Mouse (Mus musculus): ENCODE measurements around the gene Pex11g. TPM values are rescaled to one million over a fixed set of nuclear protein-coding genes. Genes with fewer than 3 reads are reported as not detected.

Gene Pex11g
- polyA plus RNA-seq, 1 experiment: 12.6 TPM

DNA sequence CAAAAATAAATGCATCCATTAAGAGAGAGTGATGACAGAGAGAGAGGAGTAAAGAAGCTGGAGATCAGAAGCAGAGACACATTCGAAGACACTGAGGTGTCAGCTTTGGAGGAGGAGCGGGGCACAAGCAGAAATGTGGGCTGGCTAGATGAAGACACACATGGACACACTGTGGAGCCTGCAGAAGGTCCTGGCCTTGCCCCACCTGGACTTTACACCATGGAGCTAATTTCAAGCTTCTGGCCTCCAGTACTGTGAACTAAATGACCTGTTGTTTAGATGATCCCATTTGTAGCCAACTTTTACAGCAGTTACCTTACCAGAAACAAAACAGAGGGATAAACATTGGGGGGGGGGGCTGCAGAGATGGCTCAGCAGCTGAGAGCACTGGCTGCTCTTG, 4.2 kb downstream of the Pex11g start:
- Histone ChIP-seq H3K4me3 (ENCODE audit: insufficient read depth, low read depth, low read length) (no peak overlapping the region), H3K4me1 (ENCODE audit: control insufficient read depth, insufficient read depth, insufficient read length, low read length) (peaks cover 2% of the 10 kb centered on the region; the same call in 1 of the 2 replicates), H3K27ac (replicated peaks; ENCODE audit: low read depth, low read length) (no peak overlapping the region)

DNA sequence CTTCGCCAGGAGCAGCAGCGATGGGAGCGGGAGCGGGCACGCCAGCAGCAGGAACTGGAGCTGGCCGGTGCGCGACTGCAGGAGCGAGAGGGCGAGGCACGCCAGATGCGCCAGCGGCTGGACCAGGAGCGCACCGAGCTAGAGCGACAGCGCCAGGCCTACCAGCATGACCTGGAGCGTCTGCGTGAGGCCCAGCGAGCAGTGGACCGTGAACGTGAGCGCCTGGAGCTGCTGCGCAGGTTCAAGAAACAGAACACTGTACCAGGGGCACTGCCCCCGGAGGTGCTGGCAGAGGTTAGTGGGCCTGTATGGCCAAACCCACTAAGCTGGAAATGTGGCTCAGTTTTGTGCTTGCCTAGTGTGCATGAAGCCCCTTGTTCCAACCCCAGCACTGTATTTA, 15.5 kb downstream of the Pex11g start:
- Histone ChIP-seq H3K27ac (replicated peaks; ENCODE audit: low read depth, low read length) (no peak overlapping the region), H3K4me1 (ENCODE audit: control insufficient read depth, insufficient read depth, insufficient read length, low read length) (no peaks in the 10 kb centered on the region)

DNA sequence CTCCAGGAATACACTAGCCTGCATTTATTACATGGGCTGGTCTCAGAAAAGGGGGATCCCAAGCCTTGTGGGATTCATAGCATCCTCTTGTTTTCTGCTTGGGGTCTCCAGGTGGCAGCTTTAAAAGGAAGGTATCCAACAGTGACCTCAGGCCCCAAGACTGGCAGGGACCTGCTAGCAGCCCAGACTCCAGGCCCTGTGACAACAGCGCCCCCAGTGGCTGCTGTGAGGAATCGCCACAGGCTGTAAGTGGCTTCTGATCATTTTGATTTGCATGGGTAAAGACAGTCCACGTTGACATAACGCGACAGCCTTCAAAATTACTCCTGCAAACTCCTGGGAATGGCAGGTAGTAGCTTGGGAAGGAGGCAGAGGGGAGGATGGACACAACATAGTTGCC, 16.8 kb downstream of the Pex11g start:
- Histone ChIP-seq H3K27ac (replicated peaks; ENCODE audit: low read depth, low read length) (no peak overlapping the region), H3K4me3 (ENCODE audit: insufficient read depth, low read depth, low read length) (no peak overlapping the region), H3K4me1 (ENCODE audit: control insufficient read depth, insufficient read depth, insufficient read length, low read length) (no peaks in the 10 kb centered on the region)

More for the DNA sequence above, 15.5 kb downstream of the Pex11g start:
- no peak overlapping the region for H3K4me3 ChIP-seq (ENCODE audit: insufficient read depth, low read depth, low read length)

DNA sequence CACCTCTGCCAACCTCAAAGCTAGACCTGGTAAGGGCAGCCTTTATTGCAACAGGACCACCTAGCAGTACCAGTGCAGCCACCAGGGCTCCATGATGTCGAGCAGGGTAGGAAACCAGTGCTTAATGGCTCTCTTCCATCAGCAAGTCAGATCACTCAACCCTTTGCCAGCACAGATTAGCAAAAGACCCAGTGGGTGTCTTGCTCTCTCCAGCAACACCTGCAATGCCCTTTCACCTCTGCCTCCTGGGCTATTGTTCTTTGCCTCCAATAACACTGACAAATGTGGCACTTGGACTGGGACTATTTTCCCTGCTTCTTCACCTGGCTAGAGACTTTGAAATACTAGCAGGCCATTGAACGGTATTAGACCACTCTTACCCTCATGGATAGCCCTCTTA, 18.3 kb downstream of the Pex11g start:
- no peaks in the 10 kb centered on the region for H3K4me1 ChIP-seq (ENCODE audit: control insufficient read depth, insufficient read depth, insufficient read length, low read length)
- no peak overlapping the region for H3K4me3 ChIP-seq (ENCODE audit: insufficient read depth, low read depth, low read length)
- no peak overlapping the region for H3K27ac ChIP-seq (replicated peaks; ENCODE audit: low read depth, low read length)

DNA sequence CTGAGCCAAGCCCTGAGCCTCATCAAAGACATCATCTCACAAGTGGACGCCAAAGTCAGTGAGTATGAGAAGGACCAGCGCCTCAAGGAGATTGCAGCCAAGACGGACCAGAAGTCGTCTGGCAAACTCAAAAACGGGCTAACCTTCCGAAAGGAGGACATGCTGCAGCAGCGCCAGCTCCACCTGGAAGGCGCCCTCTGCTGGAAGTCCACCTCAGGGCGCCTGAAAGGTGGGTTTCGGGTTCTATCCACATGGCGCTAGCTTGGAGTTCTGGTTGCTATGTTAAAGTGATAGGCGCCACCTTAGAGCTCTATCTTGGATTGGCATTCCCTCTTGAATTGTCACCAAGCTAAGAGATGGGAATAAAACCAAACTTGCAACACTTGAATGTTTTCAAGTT, 28.0 kb downstream of the Pex11g start:
- Histone ChIP-seq H3K4me3 (ENCODE audit: insufficient read depth, low read depth, low read length) (no peak overlapping the region), H3K27ac (replicated peaks; ENCODE audit: low read depth, low read length) (no peak overlapping the region), H3K4me1 (ENCODE audit: control insufficient read depth, insufficient read depth, insufficient read length, low read length) (no peaks in the 10 kb centered on the region)

DNA sequence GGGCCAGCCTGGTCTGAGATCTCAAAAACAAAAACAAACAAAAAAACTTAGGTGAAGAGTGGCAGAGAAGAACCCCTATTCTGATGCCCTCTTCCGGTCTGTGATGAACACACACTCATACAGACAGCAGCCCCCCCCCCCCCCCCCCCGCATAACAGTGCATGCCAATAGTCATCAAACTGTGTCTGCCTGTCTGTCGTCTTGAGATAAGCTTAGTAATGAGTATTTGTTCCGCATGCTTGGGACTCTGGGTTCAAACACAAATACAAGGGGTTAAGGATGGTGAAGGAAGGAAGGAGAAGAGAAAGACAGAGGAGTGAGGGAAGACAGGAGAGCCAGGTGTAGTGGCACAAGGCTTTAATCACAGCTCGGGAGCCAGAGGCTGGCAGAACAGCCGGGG, 31.0 kb downstream of the Pex11g start:
- Histone ChIP-seq H3K4me3 (ENCODE audit: insufficient read depth, low read depth, low read length) (no peak overlapping the region), H3K27ac (replicated peaks; ENCODE audit: low read depth, low read length) (no peak overlapping the region), H3K4me1 (ENCODE audit: control insufficient read depth, insufficient read depth, insufficient read length, low read length) (no peaks in the 10 kb centered on the region)

DNA sequence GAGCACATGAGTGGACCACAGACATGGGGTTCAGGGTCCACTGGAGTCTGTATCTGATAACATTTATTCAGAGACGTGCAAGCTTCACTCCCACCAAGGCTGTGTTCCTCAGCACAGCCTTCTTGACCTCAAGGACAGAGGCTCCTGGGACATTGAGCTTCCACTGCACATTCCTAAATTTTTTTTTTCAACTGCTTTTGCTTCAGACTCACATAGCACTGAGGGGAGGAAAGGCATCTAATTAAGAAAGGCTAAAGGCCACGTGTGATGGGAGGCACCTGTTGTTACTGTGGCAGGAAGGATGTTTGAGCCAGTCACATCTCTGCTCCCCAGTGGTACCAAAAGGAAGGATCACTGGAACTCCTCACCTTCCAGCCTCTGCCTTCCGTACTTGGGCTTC, 36.4 kb downstream of the Pex11g start:
- Histone ChIP-seq H3K4me3 (ENCODE audit: insufficient read depth, low read depth, low read length) (no peak overlapping the region), H3K4me1 (ENCODE audit: control insufficient read depth, insufficient read depth, insufficient read length, low read length) (peaks cover 2% of the 10 kb centered on the region; the same call in 1 of the 2 replicates), H3K27ac (replicated peaks; ENCODE audit: low read depth, low read length) (no peak overlapping the region)

DNA sequence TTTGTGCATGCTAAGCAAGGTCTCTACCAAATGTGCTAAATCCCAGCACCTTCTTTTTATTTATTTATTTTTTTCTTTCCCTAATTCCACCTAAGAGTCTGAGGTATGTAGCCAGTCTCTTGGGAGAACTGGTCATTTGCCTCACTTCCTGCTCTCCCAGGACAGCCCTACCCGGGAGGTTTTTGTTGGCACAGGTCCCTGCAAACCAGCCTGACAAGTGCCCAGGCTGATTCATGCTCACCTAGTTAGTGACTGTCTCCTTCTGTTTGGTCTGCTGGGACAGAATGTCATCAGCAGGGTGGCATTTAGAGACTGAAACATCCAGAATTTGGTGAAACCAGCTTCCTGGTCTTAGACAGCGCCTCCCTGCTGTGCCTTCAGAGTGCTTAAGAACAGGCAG, 37.5 kb downstream of the Pex11g start:
- no peak overlapping the region for H3K4me3 ChIP-seq (ENCODE audit: insufficient read depth, low read depth, low read length)
- H3K4me1 ChIP-seq (ENCODE audit: control insufficient read depth, insufficient read depth, insufficient read length, low read length): peaks cover 4% of the 10 kb centered on the region; the same call in 1 of the 2 replicates
- 0 out of 2 replicates have a peak overlapping the region, but pooled peaks have one; percentile 5 for H3K27ac ChIP-seq (replicated peaks; ENCODE audit: low read depth, low read length)

DNA sequence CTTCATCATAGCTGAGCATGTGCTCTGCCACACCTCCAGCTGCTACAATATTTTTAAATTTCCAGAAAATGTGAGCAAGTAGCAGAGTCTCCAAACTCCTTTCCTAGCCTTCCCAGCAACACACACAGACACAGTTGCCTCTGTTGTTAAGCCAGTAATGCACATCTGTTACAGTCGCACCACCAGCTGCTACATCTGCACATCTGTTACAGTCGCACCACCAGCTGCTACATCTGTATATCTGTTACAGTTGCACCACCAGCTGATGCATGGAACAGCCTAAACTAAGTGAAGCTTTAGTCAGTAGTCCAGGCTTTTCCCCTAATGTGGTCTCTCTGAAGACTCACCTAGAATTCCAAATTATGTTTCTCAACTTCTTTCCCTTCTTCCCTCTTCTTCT, 39.1 kb downstream of the Pex11g start:
- no peak overlapping the region for H3K4me3 ChIP-seq (ENCODE audit: insufficient read depth, low read depth, low read length)
- no peak overlapping the region for H3K27ac ChIP-seq (replicated peaks; ENCODE audit: low read depth, low read length)
- peaks cover 4% of the 10 kb centered on the region; the same call in 1 of the 2 replicates for H3K4me1 ChIP-seq (ENCODE audit: control insufficient read depth, insufficient read depth, insufficient read length, low read length)

DNA sequence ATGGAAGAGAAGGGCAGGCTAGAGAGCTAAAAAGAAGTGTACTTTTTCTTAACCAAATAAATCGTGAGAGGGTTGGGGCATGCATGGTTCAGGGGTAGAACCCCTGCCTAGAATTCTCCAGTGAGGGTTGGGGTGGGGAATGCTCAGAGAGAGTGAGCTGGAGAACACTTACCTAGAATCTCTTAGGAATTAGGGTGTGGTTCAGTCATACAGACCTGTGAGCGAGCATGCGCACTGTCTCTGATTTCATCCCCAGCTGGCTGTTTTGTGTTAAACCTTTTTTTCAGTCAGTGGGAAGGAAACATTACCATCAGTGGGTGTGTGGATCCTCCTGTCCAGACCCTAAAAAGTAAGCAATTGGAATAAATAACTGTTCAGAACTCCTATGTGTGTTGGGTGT, 41.3 kb downstream of the Pex11g start:
- peaks cover 4% of the 10 kb centered on the region; the same call in 1 of the 2 replicates for H3K4me1 ChIP-seq (ENCODE audit: control insufficient read depth, insufficient read depth, insufficient read length, low read length)
- H3K4me3 ChIP-seq (ENCODE audit: insufficient read depth, low read depth, low read length): no peak overlapping the region
- H3K27ac ChIP-seq (replicated peaks; ENCODE audit: low read depth, low read length): 0 out of 2 replicates have a peak overlapping the region, but pooled peaks have one; percentile 26

DNA sequence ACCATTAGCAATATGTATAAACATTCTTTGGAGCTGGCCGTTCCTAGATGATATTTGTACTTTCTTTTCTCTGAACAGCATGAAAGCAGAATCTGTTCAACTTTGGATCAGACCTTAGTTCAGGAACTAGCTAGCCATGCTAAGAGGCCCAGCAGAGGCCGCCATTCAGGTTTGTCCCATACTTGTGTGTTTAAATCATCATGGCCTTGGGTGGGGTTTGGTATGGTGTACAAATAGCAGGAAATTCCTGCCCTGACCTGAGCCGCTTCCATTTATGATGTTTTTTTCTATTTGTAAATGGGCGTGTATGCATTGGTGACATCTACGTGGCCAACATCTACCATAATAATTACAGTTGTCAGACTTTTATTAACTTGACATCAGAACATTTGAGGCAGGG, 42.3 kb downstream of the Pex11g start:
- peaks cover 4% of the 10 kb centered on the region; the same call in 1 of the 2 replicates for H3K4me1 ChIP-seq (ENCODE audit: control insufficient read depth, insufficient read depth, insufficient read length, low read length)
- no peak overlapping the region for H3K4me3 ChIP-seq (ENCODE audit: insufficient read depth, low read depth, low read length)
- peak overlapping the region; percentile 96 for H3K27ac ChIP-seq (replicated peaks; ENCODE audit: low read depth, low read length)

DNA sequence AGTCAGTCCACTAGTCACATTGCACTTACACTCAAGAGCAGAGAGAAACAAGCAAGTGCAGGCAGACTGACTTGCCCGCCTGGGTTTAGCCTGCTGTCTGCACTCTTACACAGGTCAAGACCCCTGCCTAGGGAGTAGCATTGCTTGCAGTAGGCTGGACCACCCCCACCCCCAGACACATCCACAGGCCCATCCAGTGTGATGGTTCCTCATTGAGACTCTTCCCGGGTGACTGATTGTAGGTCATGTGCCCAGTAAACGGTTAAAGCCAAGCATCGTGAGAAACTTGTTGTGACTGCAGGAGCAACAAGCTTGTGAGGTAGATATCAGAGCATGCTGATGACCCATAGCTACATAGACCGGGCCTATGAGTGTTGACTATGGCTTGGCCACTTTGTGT, 46.0 kb downstream of the Pex11g start:
- Histone ChIP-seq H3K4me3 (ENCODE audit: insufficient read depth, low read depth, low read length) (no peak overlapping the region), H3K4me1 (ENCODE audit: control insufficient read depth, insufficient read depth, insufficient read length, low read length) (peaks cover 13% of the 10 kb centered on the region), H3K27ac (replicated peaks; ENCODE audit: low read depth, low read length) (no peak overlapping the region)

DNA sequence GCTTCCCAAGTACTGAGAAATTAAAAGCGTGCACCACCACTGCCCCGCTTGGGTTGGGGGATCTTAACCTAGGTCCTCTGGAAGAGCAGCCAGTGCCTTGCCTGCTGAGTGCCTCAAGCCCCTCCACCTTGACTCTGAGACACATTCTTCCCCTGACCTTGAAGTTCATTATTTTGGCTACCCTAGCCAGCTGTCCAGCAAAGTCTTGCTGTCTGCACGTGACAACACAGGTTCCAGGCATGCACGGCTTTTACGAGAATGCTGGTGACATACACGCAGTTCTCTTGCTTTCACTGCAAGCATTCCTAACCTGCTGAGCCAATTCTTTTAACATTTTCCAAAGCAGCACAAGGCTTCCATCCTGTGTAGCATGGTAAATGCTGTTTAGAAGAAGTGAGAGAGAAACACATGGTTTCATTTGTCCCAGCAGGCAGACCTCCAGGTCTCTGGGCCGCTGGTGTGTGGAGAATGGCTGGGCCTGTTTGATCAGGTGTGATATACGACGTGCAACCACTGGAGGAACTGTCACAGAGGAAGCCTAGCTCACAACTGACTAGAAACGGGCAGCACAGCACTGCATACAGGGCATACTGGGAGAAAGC, 47.3 kb downstream of the Pex11g start:
- Histone ChIP-seq H3K27ac (replicated peaks; ENCODE audit: low read depth, low read length) (no peak overlapping the region), H3K4me1 (ENCODE audit: control insufficient read depth, insufficient read depth, insufficient read length, low read length) (peaks cover 10% of the 10 kb centered on the region), H3K4me3 (ENCODE audit: insufficient read depth, low read depth, low read length) (no peak overlapping the region)

DNA sequence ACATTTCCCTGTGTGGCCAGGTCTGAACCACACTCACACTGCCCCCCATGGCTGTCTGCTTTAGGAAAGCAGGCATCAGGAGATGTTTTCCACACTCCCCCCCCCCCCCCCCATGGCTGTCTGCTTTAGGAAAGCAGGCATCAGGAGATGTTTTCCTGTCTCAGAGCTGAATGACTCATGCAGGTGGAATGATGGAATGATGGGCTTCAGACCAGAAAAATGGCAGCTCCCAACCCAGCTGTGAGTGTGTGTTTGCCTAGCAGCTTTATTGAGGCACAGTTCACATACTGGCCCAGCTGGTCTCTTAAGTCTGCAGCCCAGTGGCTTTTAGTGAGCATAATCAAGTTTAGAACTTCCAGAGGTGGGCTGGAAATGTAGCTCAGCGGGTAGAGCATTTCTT, 49.4 kb downstream of the Pex11g start:
- Histone ChIP-seq H3K27ac (replicated peaks; ENCODE audit: low read depth, low read length) (no peak overlapping the region), H3K4me1 (ENCODE audit: control insufficient read depth, insufficient read depth, insufficient read length, low read length) (peaks cover 13% of the 10 kb centered on the region), H3K4me3 (ENCODE audit: insufficient read depth, low read depth, low read length) (no peak overlapping the region)

DNA sequence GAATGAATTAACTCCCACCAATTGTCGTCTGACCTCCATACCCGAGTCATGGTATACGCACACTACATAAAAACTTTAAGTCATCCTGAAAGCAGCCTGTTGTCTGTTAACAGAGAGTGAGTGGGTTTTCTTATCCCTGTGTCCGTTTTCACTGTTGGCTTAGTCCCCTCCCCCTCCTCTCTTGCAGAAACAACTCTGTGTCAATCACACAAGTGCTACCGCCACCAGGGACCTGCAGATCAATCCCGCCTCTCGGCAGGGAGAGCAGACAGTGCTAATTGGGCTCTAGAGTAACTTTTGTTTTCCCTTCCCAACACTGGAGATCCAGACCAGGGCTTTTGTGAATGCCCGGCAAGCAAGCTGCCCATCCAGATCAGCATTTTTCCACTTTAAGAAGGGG, 50.0 kb downstream of the Pex11g start:
- Histone ChIP-seq H3K4me3 (ENCODE audit: insufficient read depth, low read depth, low read length) (no peak overlapping the region), H3K27ac (replicated peaks; ENCODE audit: low read depth, low read length) (no peak overlapping the region), H3K4me1 (ENCODE audit: control insufficient read depth, insufficient read depth, insufficient read length, low read length) (peaks cover 13% of the 10 kb centered on the region)

DNA sequence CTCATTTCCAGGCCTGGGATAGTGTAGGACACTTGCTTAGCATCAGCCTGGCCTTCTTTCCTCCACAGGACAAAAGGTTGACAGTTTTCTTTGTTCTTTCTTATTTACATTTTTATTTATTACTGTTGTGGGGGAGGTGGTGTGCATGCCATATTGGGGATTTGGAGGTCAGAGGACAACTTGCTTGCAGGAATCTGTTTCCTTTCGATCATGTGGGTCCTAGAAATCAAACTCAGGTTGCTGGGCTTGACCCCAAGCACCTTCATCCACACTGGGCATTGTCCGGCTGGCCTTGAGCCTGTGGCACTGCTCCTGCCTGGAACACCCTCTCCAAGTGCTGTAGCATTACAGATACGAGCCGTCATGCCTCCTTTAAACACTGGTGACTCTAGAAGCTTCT, 50.6 kb downstream of the Pex11g start:
- no peak overlapping the region for H3K27ac ChIP-seq (replicated peaks; ENCODE audit: low read depth, low read length)
- no peak overlapping the region for H3K4me3 ChIP-seq (ENCODE audit: insufficient read depth, low read depth, low read length)
- peaks cover 13% of the 10 kb centered on the region for H3K4me1 ChIP-seq (ENCODE audit: control insufficient read depth, insufficient read depth, insufficient read length, low read length)
